Mouse (Mus musculus) Patski (cell line): ENCODE results near the gene Gm2012. TPM values are rescaled to one million over a fixed set of nuclear protein-coding genes. Genes with fewer than 3 reads are reported as not detected.
"Not testable (repeated sequence)": the region's sequence is repeated elsewhere in the genome, so short reads cannot be mapped to it uniquely, and the experiment has no call there.

Experiments used
- ATAC-seq: fragments of 100-300 bp; one replicate; pipeline ENCODE4 v1.8.0; 2021
- CTCF ChIA-PET: fragments of 350-600 bp; sonication (Branson Sonifier 250); formaldehyde crosslinking; loops from one replicate; lab custom pipeline; 2022; ENCODE audit warnings: inconsistent platforms; lab: Charles Lee
- POLR2A ChIA-PET: fragments of 350-600 bp; sonication (Branson Sonifier 250); formaldehyde crosslinking; loops from one replicate; lab custom pipeline; 2022; ENCODE audit warnings: antibody characterized with exemption, inconsistent platforms; lab: Charles Lee
- DNase-seq: peaks from one replicate; pipeline ENCODE4 v3.0.0-alpha.2; 2011; ENCODE audit warnings: low read depth, low spot score
- H3K27me3 ChIP-seq: fragments of 371-371 bp; one replicate; pipeline ENCODE4 v1.5.1; 2021
- in situ Hi-C: fragments of 300-500 bp; cut with MboI; formaldehyde crosslinking; loops from 3 replicates; pipeline ENCODE4 v1.11.1; 2018; ENCODE audit warnings: low pct_unique_long_range_greater_than_20kb, mixed read lengths
- polyA plus RNA-seq: library from polyadenylated mRNA; unstranded; gene quantifications from one replicate; pipeline ENCODE4 v1.2.3, GENCODE M21; 2021

Gene Gm2012
- not detected for polyA plus RNA-seq

DNA sequence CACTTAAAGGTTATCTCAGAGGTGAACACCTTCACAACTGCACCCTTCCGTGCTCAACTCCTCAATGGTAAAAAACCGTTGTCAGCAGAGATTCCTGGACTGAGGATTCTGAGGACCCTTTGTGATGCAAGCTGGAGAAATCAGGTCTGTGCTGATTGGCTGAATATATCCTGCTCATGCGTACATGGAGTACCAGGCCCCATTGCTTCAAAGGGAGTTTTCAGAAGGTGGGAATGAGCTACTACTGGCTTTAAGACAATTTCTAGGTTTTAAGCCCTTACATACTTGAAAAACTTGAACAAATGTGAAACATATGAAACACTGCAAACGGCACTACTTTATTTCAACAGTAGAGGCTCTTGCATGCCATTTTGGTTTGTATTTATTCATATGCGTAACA lies at the start of gene Gm2012:
Gm2012 (minus strand) TSS at position 101 of the 400 bp plus-strand sequence.
- DNase-seq, CTCF ChIA-PET, ATAC-seq, H3K27me3 ChIP-seq, in situ Hi-C loops, POLR2A ChIA-PET: not testable (repeated sequence)

DNA sequence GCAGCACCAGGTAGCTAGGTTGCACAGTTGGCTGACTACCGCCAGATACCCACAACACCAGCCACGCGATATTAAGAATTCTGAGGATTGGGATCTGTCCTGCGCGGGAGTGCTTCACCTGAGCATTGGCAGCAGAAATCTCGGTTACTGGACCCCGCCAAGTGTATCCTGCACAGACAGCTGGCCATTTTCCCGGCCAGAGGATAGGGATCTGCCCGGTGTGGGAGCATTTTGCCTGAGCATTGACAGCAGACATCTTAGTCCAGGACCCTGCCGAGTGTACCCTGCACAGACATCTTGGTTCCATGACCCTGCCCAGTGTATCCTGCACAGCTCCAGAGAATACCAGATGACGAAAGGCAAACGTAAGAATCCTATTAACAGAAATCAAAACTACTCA lies 72.0 kb downstream of the Gm2012 start:
- CTCF ChIA-PET, in situ Hi-C loops, ATAC-seq, DNase-seq, POLR2A ChIA-PET, H3K27me3 ChIP-seq: not testable (repeated sequence)

Other genes with a start within 250 kb of the Gm2012 start
- not detected for gene Gm5168, start 180.3 kb downstream of the Gm2012 start, polyA plus RNA-seq
- gene Gm2030, start 78.7 kb upstream of the Gm2012 start, polyA plus RNA-seq, result not detected